Mouse (Mus musculus): Measurements from ENCODE around the gene Itgal.

DNA sequence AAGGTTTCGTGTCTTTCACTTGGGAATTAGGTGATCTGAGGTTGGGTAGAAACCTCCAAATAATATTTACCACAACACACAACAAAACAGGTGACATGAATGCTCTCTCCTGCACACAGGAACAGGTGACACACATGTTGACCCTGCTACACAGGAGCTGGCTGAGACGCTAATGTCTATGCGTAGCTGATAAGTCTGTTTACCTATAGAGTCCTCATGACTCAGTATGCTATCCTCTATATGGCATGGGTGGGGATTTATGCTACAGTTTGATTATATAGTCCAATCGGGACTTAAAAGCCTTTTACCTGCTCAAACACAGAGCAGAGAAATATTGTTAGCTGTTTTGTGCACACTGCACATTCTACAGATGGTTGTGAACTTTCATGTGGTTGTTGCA, 64.2 kb downstream of the Itgal start:
- TF ChIP-seq CTCF (IDR thresholded peaks at IDR 0.05; ENCODE audit: low read depth) = no peak
- no peak for TF ChIP-seq EP300 (optimal IDR thresholded peaks at IDR 0.05)

All from stomach, postnatal 0 days (tissue).